Mouse (Mus musculus) lung, postnatal 0 days (tissue): ENCODE data around the gene Lin54. TPM values are rescaled to one million over a fixed set of nuclear protein-coding genes. Genes with fewer than 3 reads are reported as not detected.
A peak's percentile ranks its signal among the peaks of the same experiment; 100 is the strongest.

ENCODE experiments used
- ATAC-seq: fragments of 200-750 bp; cut with Nextera tagmentation; 2 replicates; pipeline ENCODE4 v1.8.0; 2017; ENCODE audit warnings: moderate library complexity
- DNase-seq: peaks from one replicate; pipeline ENCODE4 v3.0.0-alpha.2; 2016; ENCODE audit warnings: low spot score
- H3K27ac ChIP-seq: fragments of 300-500 bp; sonication (generic); 2 replicates; pipeline ENCODE4 v1.5.1; 2014; ENCODE audit warnings: antibody characterized with exemption, mild to moderate bottlenecking, low read length, mixed read lengths
- H3K27me3 ChIP-seq: fragments of 300-500 bp; sonication (generic); replicated peaks from 2 replicates; pipeline ENCODE4 v1.6.1; 2014; ENCODE audit warnings: low read length, mixed read lengths; ENCODE audit not compliant: insufficient read depth
- H3K36me3 ChIP-seq: fragments of 300-500 bp; sonication (generic); 2 replicates; pipeline ENCODE4 v1.6.1; 2014; ENCODE audit warnings: low read length, mixed read lengths; ENCODE audit not compliant: insufficient read depth
- H3K4me1 ChIP-seq: fragments of 300-500 bp; sonication (generic); 2 replicates; pipeline ENCODE4 v1.6.1; 2014; ENCODE audit warnings: antibody characterized with exemption, low read depth, low read length, mixed read lengths; ENCODE audit not compliant: insufficient read depth
- H3K4me2 ChIP-seq: fragments of 300-500 bp; sonication (generic); replicated peaks from 2 replicates; pipeline ENCODE4 v1.6.1; 2014; ENCODE audit warnings: low read depth, mild to moderate bottlenecking, low read length, moderate library complexity, mixed read lengths
- H3K4me3 ChIP-seq: fragments of 300-500 bp; sonication (generic); 2 replicates; pipeline ENCODE4 v1.5.1; 2014; ENCODE audit warnings: low read depth, low read length
- H3K9ac ChIP-seq: fragments of 300-500 bp; sonication (generic); replicated peaks from 2 replicates; pipeline ENCODE4 v1.6.1; 2014; ENCODE audit warnings: low read depth, mild to moderate bottlenecking
- H3K9me3 ChIP-seq: fragments of 300-500 bp; sonication (generic); 2 replicates; pipeline ENCODE4 v1.6.1; 2016; ENCODE audit warnings: low read length, mixed read lengths
- CTCF ChIP-seq: IDR thresholded peaks from 2 replicates; pipeline ENCODE4 v1.5.1; 2016; ENCODE audit warnings: antibody characterized with exemption, mild to moderate bottlenecking
- EP300 ChIP-seq: IDR thresholded peaks from 2 replicates; pipeline ENCODE4 v1.6.1; 2016; ENCODE audit warnings: antibody characterized with exemption, mild to moderate bottlenecking, control low read depth
- WGBS: fragments of 180-500 bp; shearing (Covaris S2); extraction: QIAGEN DNeasy Blood & Tissue Kit; methylation state at CpG from one replicate; pipeline ENCODE4 v1.1.7; 2014; 5-methylcytosine and 5-hydroxymethylcytosine counted together
- polyA plus RNA-seq: library from polyadenylated mRNA; unstranded; fragments of >200 nt; fragmentation: Nextera tagmentation; extraction: Ambion mirVana; gene quantifications from 2 replicates; pipeline ENCODE4 v1.2.1, GENCODE M21; 2015

The Lin54 gene
- polyA plus RNA-seq, 1 experiment from 2014 or later, result 5.9 TPM

DNA sequence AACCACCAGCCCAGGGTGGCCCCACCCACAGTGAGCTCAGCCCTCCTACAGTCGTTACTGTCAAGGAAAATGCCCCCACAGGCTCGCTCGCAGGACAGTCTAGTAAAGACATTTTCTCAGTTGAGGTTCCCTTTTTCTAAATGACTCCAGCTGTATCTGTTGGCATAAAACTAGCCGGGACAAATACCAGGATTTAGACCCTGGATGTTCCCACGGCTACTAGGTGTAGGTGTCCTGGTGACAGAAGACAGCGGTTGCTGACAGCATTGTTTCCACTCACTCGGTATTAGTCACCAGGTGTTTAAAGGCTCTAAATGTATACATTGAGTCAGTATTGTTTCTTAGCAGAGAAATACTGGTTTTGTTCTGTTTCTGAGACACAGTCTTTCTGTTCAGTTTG, 35.4 kb upstream of the Lin54 start:
- peaks cover 18% of the 10 kb centered on the region; the same call in 1 of the 2 replicates for H3K36me3 ChIP-seq
- 77% methylated on average over 7 of the region's 7 CpGs for WGBS

DNA sequence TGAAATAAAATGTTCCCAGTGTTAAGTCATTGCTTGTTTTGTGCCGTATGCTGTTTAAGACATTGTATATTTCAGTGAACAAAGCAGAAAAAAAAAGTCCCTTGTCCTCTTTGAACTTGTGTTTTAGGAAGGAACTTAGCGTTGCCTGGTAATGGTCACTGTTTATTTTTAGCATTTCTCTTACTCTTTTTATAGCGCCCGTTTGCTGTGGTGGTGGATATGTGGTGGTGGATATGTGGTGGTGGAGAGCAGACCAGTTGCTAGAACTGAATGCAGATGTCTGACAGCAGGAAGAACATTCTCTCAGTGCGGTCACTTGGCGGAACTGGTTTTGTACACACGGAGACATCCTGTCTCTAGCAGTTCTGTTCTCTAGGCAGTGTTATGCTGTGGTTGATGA, 25.7 kb upstream of the Lin54 start:
- no peak overlapping the region; the same call in 1 of the 2 replicates for H3K4me2 ChIP-seq
- WGBS, result 41% methylated on average over 7 of the region's 7 CpGs
- TF ChIP-seq EP300 (peak; percentile 45; the same call in 1 of the 2 replicates), CTCF (0 out of 2 replicates have a peak, but pooled peaks have one; percentile 29)
- DNase-seq (peak; percentile 72), ATAC-seq (peak; percentile 89)
- peaks cover 3% of the 10 kb centered on the region; the same call in 1 of the 2 replicates for H3K4me1 ChIP-seq
- H3K9me3 ChIP-seq, result no peaks in the 10 kb centered on the region
- H3K4me3 ChIP-seq, result no peak overlapping the region
- no peak overlapping the region for H3K9ac ChIP-seq
- no peaks in the 10 kb centered on the region for H3K27me3 ChIP-seq
- peaks cover 10% of the 10 kb centered on the region; the same call in 1 of the 2 replicates for H3K36me3 ChIP-seq
- H3K27ac ChIP-seq, result peak overlapping the region; percentile 44; the same call in 1 of the 2 replicates

More for the DNA sequence above, 35.4 kb upstream of the Lin54 start:
- Histone ChIP-seq H3K9me3 (no peaks in the 10 kb centered on the region), H3K4me2 (no peak overlapping the region), H3K4me3 (no peak overlapping the region), H3K9ac (no peak overlapping the region), H3K27me3 (no peaks in the 10 kb centered on the region), H3K27ac (no peak overlapping the region), H3K4me1 (no peaks in the 10 kb centered on the region)
- TF ChIP-seq EP300 (no peak), CTCF (no peak)
- ATAC-seq, result no peak
- DNase-seq, result no peak

DNA sequence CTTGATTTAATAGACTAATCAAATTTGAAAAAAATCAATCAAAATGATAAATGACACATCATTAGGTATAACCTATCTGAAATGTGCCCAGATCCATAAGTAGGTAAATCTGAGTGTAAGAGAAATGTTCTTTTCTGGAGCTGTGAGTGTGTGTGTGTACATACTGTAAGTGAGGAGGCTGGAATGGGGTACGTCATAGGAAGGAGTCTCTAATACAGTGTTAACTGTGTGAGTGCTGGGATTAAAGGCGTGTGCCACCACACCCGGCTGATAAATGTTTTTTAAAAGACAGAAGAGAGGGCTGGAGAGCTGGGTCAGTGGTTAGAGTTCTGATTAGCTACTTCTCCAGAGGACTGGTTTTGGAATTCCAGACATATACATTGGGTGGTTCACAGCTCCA, 25.2 kb upstream of the Lin54 start:
- TF ChIP-seq EP300 (no peak), CTCF (no peak)
- Histone ChIP-seq H3K36me3 (peaks cover 8% of the 10 kb centered on the region; the same call in 1 of the 2 replicates), H3K27ac (0 out of 2 replicates have a peak overlapping the region, but pooled peaks have one; percentile 32), H3K4me2 (no peak overlapping the region), H3K27me3 (no peaks in the 10 kb centered on the region), H3K4me3 (no peak overlapping the region), H3K9me3 (no peaks in the 10 kb centered on the region), H3K4me1 (peaks cover 3% of the 10 kb centered on the region; the same call in 1 of the 2 replicates), H3K9ac (no peak overlapping the region)
- ATAC-seq (peak; percentile 88), DNase-seq (peak; percentile 65)
- 41% methylated on average over 3 of the region's 3 CpGs for WGBS

DNA sequence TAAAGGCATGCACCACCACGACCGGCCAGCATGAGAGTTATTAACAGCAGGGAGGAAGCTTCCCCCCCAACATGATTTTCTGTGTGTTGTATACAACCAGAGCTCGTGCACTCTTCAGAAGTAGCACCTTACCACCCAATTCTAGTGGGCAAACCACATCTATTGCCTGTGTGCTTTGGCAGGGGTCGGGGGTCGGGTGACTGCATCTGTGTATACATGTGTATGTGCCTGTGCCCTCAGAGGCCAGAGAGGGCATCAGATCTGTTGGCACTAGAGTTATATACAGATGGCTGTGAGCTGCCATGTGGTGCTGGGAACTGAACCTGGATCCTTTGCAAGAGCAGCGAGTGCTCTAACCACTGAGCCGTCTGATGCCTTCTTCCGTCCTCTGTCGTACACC, 24.5 kb upstream of the Lin54 start:
- Histone ChIP-seq H3K9ac (no peak overlapping the region), H3K4me3 (no peak overlapping the region), H3K27me3 (no peaks in the 10 kb centered on the region), H3K27ac (no peak overlapping the region), H3K4me2 (no peak overlapping the region), H3K4me1 (peaks cover 3% of the 10 kb centered on the region; the same call in 1 of the 2 replicates), H3K9me3 (no peaks in the 10 kb centered on the region), H3K36me3 (peaks cover under 1% of the 10 kb centered on the region; the same call in 1 of the 2 replicates)
- 93% methylated on average over 9 of the region's 9 CpGs for WGBS
- ATAC-seq (no peak), DNase-seq (no peak)
- no peak for TF ChIP-seq EP300
- no peak for TF ChIP-seq CTCF

GRCm38 (mm10) chr5:100523331-100523730, 22.9 kb upstream of the Lin54 start:
- no peak overlapping the region for H3K4me3 ChIP-seq
- H3K4me1 ChIP-seq, result peaks cover 11% of the 10 kb centered on the region; the same call in 1 of the 2 replicates
- H3K27ac ChIP-seq, result no peak overlapping the region
- TF ChIP-seq CTCF (no peak), EP300 (no peak)
- H3K9me3 ChIP-seq, result no peaks in the 10 kb centered on the region
- no peak overlapping the region for H3K4me2 ChIP-seq
- H3K36me3 ChIP-seq, result no peaks in the 10 kb centered on the region
- DNase-seq (no peak), ATAC-seq (no peak)
- no peak overlapping the region for H3K9ac ChIP-seq
- H3K27me3 ChIP-seq, result no peaks in the 10 kb centered on the region
- whole genome bisulfite sequencing, result 83% methylated on average over 1 of the region's 1 CpGs

DNA sequence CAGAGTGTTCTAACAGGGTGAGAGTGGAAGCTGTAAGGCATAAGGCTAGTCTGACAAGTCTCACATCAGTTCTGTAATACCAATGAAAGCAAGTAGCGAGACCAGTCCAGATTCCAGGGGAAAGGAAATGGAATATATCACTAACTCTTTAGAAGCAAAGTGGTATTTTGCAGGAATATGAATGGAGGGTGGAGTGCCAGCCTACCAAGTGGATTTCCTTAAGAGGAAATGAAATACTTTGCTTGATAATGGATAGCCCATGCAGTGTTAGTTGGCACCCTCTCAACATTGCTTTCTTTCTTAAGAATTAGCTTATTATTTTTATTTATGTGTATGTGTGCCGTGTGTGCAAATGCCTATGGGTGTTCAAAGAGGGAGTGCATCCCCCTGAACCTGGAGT, 19.8 kb upstream of the Lin54 start:
- no peak overlapping the region for H3K4me3 ChIP-seq
- H3K36me3 ChIP-seq, result no peaks in the 10 kb centered on the region
- H3K4me1 ChIP-seq, result peaks cover 10% of the 10 kb centered on the region; the same call in 1 of the 2 replicates
- 64% methylated on average over 2 of the region's 2 CpGs for WGBS
- no peak for DNase-seq
- H3K4me2 ChIP-seq, result no peak overlapping the region
- no peaks in the 10 kb centered on the region for H3K27me3 ChIP-seq
- H3K9me3 ChIP-seq, result no peaks in the 10 kb centered on the region
- TF ChIP-seq EP300, result no peak
- no peak for TF ChIP-seq CTCF
- no peak for ATAC-seq
- H3K27ac ChIP-seq, result no peak overlapping the region
- H3K9ac ChIP-seq, result no peak overlapping the region
